Mouse (Mus musculus): ENCODE data around the gene Prg2.

Gene Prg2

GRCm38 (mm10) chr2:84962906-84963507, 17.3 kb upstream of the Prg2 start:
- no peak for DNase-seq

DNA sequence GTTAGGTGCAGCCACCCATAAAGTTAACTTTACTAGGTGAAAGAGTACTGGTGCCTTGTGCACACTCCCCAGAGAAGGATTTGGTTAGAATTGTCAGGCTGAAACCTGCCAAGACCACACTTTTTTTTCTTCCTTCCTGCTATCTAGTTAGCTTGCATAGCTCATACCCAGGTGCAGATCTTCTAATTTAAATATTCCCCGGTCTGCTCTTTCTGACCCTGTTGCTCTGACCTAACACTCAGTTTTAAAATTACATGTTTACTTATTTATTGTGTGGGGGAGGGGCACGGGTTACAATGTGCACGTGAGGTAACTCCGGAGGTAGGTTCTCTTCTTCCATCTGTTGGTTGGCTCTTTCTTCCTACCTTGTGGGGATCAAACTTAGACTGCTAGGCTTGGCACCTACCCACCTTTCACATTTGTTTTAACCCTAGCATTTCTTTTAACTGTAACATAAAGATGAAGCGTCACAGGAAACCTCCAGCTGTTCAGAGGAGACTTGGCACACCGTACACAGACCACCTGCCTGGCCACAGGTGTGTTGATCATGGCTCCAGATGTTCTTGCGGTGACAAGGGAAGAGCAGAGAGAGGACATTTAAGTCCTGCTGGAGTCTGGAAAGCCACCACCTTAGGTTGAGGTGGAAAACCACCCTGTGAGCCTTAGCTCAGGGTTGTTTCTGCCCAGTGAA, 16.0 kb upstream of the Prg2 start:
- no peak for DNase-seq

- DNase-seq = no peak
Measured at GRCm38 (mm10) chr2:84967318-84967991, 12.8 kb upstream of the Prg2 start.

GRCm38 (mm10) chr2:84975580-84975979, 4.7 kb upstream of the Prg2 start:
- DNase-seq = no peak

DNA sequence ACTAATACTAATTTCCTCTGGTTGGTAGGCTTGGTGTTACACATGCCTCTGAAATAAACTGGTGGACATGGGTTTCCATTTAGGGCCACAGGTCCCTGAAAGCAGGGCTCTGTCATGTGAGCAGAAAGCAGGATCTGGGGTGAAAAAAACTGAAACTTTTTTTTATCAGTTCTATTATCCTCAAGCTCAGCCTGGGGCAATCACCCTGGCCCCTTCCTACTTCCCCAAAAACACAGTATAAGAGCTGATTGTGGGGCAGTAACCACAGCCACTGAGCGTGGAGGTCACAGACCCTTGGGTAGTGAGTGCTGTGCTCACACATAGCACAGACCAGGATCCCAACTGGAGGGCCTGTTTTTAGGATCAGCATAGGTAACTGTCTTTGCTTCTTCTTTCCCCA, 7.7 kb downstream of the Prg2 start, which contains the start of gene Prg3:
Prg3 (plus strand) TSS at position 286 of the 400 bp plus-strand sequence.
- no peak for DNase-seq

DNA sequence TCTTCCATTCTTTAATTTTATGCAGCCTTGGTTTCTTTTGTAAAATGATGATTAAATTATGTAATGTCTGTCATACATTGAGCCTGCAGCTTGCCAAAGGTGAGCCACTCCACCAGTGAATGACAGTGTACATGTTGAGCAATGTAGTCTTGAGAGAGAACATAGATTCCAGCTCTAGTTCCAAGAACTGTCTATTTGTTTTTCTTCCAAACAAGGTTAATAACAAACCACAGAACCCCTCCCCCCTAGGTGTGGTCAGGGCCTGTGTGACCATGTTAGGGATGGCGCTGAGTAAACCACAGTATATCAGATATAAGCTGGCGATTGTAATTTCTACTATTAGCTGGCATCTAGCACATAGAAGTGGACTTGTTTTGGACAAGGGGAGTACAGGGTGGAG, 16.1 kb downstream of the Prg2 start:
- no peak for DNase-seq

DNA sequence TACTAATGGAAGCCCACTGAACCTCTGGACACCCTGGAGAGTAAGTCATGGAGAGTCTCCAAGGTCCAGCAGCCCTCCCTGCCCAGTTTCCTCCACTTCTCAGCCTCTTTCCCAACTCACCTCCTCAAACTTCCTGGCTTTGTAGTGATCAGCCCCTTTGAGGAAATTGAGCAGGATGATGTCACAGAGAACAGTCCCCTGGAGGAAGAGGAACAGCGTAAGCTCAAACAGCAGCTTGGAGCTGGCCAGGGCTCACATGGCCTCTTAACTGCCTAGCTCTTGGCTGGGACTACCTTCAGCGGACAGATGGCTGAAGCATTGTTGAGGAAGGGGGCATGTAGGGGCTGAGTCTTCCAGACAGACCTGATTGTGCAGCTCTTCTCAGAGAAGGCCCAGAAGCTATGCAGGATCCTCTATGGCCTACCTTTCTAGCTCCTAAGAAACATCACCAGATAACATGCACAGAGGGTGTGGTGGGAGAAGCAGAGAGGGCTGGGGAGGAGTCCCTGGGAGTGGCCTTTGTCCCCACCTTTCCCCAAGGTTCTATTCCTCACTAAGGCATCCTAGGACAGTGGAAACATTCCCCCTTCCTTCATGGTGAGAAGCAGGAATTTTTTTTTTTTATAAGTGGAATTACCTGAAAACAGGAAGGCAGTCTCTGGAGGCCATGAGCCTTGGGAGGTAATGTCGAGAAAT, 19.4 kb downstream of the Prg2 start:
- DNase-seq = no peak

DNA sequence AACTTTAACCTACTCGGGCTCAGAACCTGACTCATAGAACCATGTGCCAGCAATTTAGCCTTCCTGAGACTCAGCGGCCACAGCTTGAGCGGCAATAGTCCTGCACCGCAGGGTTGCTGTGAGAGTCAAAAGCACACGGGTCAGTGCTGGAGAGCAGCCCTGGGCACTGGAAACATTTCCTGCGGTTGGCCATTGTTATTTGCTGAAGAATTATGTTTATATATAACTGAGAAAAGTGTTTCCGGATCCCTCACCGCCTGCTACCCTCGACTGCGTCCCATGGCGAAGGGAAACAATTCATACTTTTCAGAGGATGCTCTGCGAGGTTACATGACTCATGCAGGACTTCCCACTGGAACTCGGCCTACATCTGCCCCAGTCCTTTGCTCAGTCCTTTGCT, 21.2 kb downstream of the Prg2 start:
- no peak for DNase-seq

DNA sequence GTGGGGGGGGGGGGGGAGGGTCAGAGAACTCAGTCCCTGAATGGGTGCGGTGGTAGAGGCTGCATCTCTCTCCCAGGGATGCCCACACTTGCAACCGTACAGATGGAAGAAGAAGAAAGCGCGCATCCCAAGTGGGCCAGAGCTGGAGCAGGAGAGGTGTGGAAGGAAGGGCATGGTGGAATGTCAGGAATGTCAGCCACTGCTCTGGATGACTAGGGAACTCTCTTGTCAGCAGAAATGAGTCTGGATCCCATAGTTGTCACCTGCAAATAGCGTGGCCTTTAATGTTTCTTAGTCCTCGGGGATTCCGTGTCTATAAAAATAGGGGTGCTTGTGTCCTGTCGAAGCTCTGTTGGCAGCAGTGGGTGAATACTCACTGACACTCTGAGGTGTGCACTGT, 22.3 kb downstream of the Prg2 start:
- DNase-seq = no peak

GRCm38 (mm10) chr2:85004341-85004740, 24.1 kb downstream of the Prg2 start:
- no peak for DNase-seq

DNA sequence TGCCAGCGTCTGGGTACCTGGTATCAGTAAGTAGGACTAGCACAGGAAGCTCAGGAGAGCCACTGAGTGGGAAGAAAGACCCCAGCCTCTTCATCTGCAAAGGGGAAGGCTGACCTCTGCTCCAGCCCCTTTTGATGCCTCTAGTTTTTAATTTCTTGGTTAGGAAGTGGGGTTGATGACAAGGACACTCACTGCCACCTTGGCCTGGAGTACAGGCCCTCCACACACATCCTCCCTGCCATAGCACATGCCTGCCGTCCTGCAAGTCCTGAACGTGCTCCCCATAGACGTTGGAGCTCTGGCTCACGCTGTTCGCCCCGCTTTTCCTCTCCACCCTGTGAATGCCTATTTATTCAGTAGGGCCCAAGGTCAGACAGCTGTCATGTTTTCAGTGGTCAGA, 26.3 kb downstream of the Prg2 start:
- no peak for DNase-seq

- peak; percentile 17 for DNase-seq
Measured at GRCm38 (mm10) chr2:85007729-85008128, 27.5 kb downstream of the Prg2 start.

GRCm38 (mm10) chr2:85009212-85009611, 29.0 kb downstream of the Prg2 start:
- no peak for DNase-seq

DNA sequence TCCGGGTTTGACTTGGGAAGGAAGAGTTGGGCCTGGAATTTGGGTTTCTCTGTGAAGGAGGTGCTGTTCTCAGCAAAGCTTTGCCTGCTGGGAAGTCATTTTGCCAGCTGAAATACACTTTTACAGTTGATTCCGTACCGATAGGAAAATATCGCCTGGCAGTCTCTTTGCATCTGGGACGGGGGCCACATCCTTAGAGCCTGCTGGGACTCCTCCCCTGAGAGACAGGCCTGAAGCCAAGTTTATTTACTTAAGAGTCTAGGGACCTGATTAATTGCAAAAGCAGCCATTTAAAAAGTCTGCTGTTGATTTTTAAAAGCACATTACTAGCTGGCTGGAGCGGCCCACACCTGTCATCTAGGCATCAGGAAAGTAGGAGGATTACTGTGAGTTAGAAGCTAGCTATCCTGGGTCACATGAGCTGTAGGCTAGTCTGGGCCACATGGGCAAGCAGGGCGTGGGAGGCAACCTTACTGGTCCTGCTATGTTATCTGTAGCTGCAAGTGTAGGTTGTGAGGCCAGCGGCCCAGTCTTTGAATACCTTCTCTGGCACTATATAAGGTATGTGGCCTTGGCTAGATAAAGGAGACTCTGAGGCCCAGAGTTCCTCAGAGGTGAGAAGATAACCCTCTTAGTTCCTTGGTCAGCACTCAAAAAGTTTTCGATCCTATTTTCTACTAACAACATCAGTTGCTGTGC, 31.8 kb downstream of the Prg2 start:
- DNase-seq = no peak

DNA sequence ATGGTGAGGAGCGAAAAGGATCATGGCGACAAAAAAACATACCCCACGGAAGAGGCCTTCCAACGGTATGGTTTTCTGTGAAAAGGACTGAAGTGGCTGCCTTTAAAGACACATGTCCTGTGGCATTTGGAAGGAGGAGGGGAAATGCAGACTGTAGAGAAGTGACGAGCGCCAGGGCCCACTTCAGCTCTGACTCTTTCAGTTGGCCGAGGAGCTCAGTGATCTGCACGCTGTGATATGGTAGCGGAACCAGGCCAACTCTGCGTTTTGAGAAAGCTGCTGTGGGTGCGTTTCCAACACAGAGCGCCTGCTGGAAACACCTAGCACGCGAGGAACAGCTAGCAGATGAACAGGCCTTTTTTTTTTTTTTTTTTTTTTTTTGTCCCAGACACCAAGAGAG, 32.4 kb downstream of the Prg2 start:
- no peak for DNase-seq

GRCm38 (mm10) chr2:85013826-85014587, 33.7 kb downstream of the Prg2 start:
- no peak for DNase-seq

DNA sequence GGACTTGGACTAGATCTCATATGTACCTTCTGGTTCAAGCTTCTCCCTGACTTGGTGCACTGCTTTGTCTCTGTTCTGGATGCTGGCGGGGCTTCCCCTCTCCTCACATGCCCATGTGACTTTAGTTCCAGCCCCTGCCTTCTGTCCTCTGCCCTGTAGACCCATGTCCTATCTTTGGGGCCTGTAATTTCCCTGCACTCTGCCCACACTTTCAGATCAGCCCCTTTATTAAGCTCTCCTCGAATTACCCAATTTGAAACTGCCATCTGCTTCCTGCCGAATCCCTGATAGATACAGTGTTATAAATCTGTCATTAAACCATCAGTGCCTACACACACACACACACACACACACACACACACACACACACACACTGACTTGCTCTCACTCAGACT, 34.3 kb downstream of the Prg2 start:
- DNase-seq = no peak

- no peak for DNase-seq
Measured at GRCm38 (mm10) chr2:85022043-85022442, 41.8 kb downstream of the Prg2 start.

GRCm38 (mm10) chr2:85026178-85026577, 45.9 kb downstream of the Prg2 start:
- no peak for DNase-seq

- no peak for DNase-seq
Measured at GRCm38 (mm10) chr2:85027281-85027680, 47.0 kb downstream of the Prg2 start.

DNA sequence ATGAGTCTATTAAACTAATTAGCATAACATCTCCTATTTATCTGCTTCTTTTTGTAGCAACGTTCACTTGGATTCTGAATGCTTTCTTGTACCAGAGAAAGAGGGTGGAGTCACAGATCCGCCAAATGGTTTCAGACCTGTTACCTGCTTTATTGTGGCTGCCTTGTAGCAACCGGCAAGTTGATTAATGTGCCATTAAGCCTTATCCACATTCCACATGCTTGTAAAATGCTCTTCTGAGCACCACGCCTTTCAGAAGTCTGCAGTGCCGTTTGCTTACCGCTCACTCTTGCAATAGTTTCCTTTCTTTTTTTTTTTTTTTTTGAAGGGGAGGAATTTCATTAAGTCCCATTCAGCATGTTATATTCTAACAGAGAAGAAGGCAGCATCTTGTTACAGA, 49.6 kb downstream of the Prg2 start:
- DNase-seq = no peak

DNA sequence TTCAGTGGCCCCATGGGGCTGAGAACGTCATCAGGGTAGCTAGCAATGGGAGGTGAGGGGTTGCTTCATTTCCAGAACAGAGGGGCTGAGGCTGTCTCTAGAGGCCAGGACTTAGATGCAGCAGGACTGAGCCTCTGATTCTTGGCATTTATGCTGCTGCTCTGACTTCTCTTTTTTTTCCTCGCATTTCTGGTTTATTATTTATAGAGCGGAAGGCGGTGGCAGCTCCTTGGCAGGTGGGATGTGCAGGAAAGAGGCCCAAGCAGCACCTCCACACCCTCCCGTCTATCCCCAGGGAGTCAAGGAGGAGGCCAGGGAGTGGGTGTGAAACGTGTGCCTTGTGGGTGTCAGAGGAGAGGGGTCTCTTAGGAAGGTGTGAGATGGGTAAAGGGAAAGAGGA, 50.7 kb downstream of the Prg2 start:
- DNase-seq = no peak

Measured in thymus, postnatal 25 days (tissue).